Mouse (Mus musculus): Measurements from ENCODE around the gene Commd3.

Commd3 gene

GRCm38 (mm10) chr2:18722208-18722830 is 50.1 kb downstream of the Commd3 start:
- no peak for DNase-seq (ENCODE audit: inconsistent ontology term)

GRCm38 (mm10) chr2:18724462-18724861 is 52.3 kb downstream of the Commd3 start:
- DNase-seq (ENCODE audit: inconsistent ontology term) = no peak

All from Muller cell, postnatal 12 days (primary cell).